Mouse (Mus musculus) CH12.LX (cell line): ENCODE results near the gene Cep112.

Experiments used
- CTCF ChIP-seq, 2 experiments: IDR thresholded peaks in 1 of 2; conservative IDR thresholded peaks in 1 of 2; 2 replicates each; pipeline ENCODE4 v1.5.1; 2011 to 2012; ENCODE audit warnings: low read depth in 2 of 2, low read length in 2 of 2, improper control_type of control experiment in 1 of 2, inconsistent platforms in 1 of 2, mild to moderate bottlenecking in 1 of 2, moderate library complexity in 1 of 2
- GABPA ChIP-seq: IDR thresholded peaks from 2 replicates; pipeline ENCODE4 v1.6.1; 2012; ENCODE audit warnings: low read depth, low read length, improper control_type of control experiment, inconsistent platforms; ENCODE audit not compliant: insufficient replicate concordance
- JUND ChIP-seq: conservative IDR thresholded peaks from 2 replicates; pipeline ENCODE4 v1.6.1; 2011; ENCODE audit warnings: low read depth, low read length, improper control_type of control experiment
- MAX ChIP-seq: IDR thresholded peaks from 2 replicates; pipeline ENCODE4 v1.6.1; 2011; ENCODE audit warnings: low read length, improper control_type of control experiment
- MYC ChIP-seq: IDR thresholded peaks from 2 replicates; pipeline ENCODE4 v1.6.1; 2011; ENCODE audit warnings: low read depth, mild to moderate bottlenecking, improper control_type of control experiment, low read length
- USF2 ChIP-seq: conservative IDR thresholded peaks from 2 replicates; pipeline ENCODE4 v1.6.1; 2011; ENCODE audit warnings: low read depth, low read length, improper control_type of control experiment

- TF ChIP-seq USF2 (no peak), MYC (no peak), JUND (no peak), CTCF (conservative IDR thresholded peaks at IDR 0.05 in 1 of 2, IDR thresholded peaks at IDR 0.05 in 1 of 2; ENCODE audit: low read depth in 2 of 2, low read length in 2 of 2) (no peak), MAX (no peak), GABPA (no peak)
These were observed 417.8 kb downstream of the Cep112 start for GRCm38 (mm10) chr11:108842765-108843164.
